32 mouse cellular contexts compared by ENCODE assay signal in the genomic region with DNA sequence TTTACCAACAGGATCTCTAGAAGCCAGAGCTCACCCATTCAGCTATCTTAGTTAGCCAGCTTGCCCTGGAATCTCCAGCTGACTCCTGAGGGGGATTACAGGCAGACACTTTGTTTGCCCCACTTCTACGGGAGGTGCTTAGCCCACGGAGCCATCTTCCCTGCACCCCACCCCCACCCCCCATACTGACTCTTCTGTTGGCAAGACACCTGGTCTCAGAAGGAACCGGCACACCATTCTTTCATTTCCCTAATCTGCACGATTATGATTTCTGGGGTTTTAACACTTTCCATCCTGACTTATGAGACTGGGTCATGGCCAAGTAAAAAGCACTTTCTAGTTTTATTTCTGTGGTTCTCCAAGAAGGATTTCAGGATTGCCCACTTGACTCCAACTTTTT.
"Had no signal": no experiment of that assay in that cellular context is flagged by ENCODE, and none has a peak within 500 bp of the region (broad histone marks: within the 10 kb centered on the region; RNA-seq: fewer than 3 reads in every experiment).

No protein-coding gene starts in this region.

- ATAC-seq: liver, embryonic 12.5 days; liver, postnatal 0 days; lung, postnatal 0 days; midbrain, embryonic 13.5 days; midbrain, embryonic 15.5 days; midbrain, embryonic 16.5 days had no signal

- H3K4me1 ChIP-seq: limb, embryonic 10.5 days; limb, embryonic 12.5 days; limb, embryonic 13.5 days; liver, embryonic 12.5 days; liver, embryonic 13.5 days; liver, embryonic 15.5 days; lung, embryonic 15.5 days; megakaryocyte, embryonic 14.5 days; midbrain, embryonic 10.5 days; midbrain, embryonic 12.5 days; midbrain, embryonic 15.5 days had no signal

- DNase-seq: left cerebral cortex, postnatal 4 days; liver; liver, embryonic 13.5 days; liver, postnatal 0 days; lung, adult 18-20 months; lung, adult 2 months; lung, embryonic 14.5 days; lung, postnatal 10 days; lung, postnatal 14 days; lung, postnatal 36 days; lung, postnatal 4 days; midbrain, embryonic 14.5 days had no signal

- H3K27ac ChIP-seq: limb, embryonic 10.5 days; limb, embryonic 12.5 days; limb, embryonic 13.5 days; limb, embryonic 15.5 days; liver, embryonic 12.5 days; liver, embryonic 13.5 days; liver, embryonic 14.5 days; liver, embryonic 15.5 days; lung, embryonic 15.5 days; macrophage; midbrain, embryonic 10.5 days; midbrain, embryonic 12.5 days; midbrain, embryonic 13.5 days; midbrain, embryonic 15.5 days; neural tube, embryonic 12.5 days had no signal

- H3K9ac ChIP-seq: limb, embryonic 12.5 days; limb, embryonic 13.5 days; limb, embryonic 15.5 days; liver, embryonic 12.5 days; liver, embryonic 13.5 days; liver, embryonic 14.5 days; liver, embryonic 15.5 days; liver, postnatal 0 days; lung, embryonic 14.5 days; lung, embryonic 15.5 days; midbrain, embryonic 12.5 days; midbrain, embryonic 13.5 days; midbrain, embryonic 15.5 days; neural tube, embryonic 12.5 days had no signal

- H3K27me3 ChIP-seq: limb, embryonic 12.5 days; limb, embryonic 13.5 days; limb, embryonic 15.5 days; liver, embryonic 12.5 days; liver, embryonic 13.5 days; liver, embryonic 15.5 days; lung, embryonic 15.5 days; megakaryocyte, embryonic 14.5 days; midbrain, embryonic 12.5 days; midbrain, embryonic 13.5 days; midbrain, embryonic 15.5 days; neural tube, embryonic 12.5 days had no signal

- H3K36me3 ChIP-seq: limb, embryonic 10.5 days; limb, embryonic 12.5 days; limb, embryonic 13.5 days; limb, embryonic 15.5 days; liver, embryonic 12.5 days; liver, embryonic 13.5 days; liver, embryonic 15.5 days; lung, embryonic 15.5 days; midbrain, embryonic 10.5 days; midbrain, embryonic 12.5 days; midbrain, embryonic 13.5 days; midbrain, embryonic 15.5 days; neural tube, embryonic 12.5 days had no signal

- H3K9me3 ChIP-seq: limb, embryonic 10.5 days; limb, embryonic 13.5 days; limb, embryonic 15.5 days; liver, embryonic 12.5 days; liver, embryonic 13.5 days; liver, embryonic 15.5 days; lung, embryonic 15.5 days; megakaryocyte, embryonic 14.5 days; midbrain, embryonic 10.5 days; midbrain, embryonic 12.5 days; midbrain, embryonic 13.5 days; midbrain, embryonic 15.5 days; neural tube, embryonic 12.5 days had no signal

- H3K4me3 ChIP-seq: limb, embryonic 10.5 days; limb, embryonic 12.5 days; limb, embryonic 13.5 days; limb, embryonic 15.5 days; liver, embryonic 12.5 days; liver, embryonic 13.5 days; liver, embryonic 15.5 days; lung, embryonic 15.5 days; megakaryocyte, embryonic 14.5 days; midbrain, embryonic 10.5 days; midbrain, embryonic 12.5 days; midbrain, embryonic 13.5 days; midbrain, embryonic 15.5 days; myocyte; neural tube, embryonic 12.5 days had no signal

- H3K4me2 ChIP-seq: limb, embryonic 12.5 days; limb, embryonic 13.5 days; limb, embryonic 15.5 days; liver, embryonic 11.5 days; liver, embryonic 12.5 days; liver, embryonic 13.5 days; liver, embryonic 15.5 days; lung, embryonic 14.5 days; lung, embryonic 15.5 days; midbrain, embryonic 11.5 days; midbrain, embryonic 12.5 days; midbrain, embryonic 13.5 days; midbrain, embryonic 15.5 days; neural tube, embryonic 12.5 days had no signal
